ENCODE assay signal across 8 mouse cellular contexts in the genomic region with DNA sequence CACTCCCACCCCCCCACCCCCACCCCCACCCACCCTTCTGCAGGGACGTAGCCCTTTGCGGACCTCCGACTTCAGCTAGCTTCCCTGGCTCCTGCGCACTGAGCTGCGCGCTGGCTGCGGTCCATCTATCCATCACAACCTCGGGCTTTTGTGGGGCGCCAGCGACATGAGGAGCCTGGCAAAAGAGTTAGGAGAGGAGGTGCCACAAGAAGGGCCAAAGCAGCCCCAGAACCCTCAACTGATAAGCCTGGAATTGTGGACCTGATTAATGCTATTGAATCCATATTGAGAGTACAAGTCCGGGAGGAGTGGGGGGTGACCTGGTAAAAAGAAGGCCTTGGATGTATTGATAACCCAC. TPM values are rescaled to one million over a fixed set of nuclear protein-coding genes. Genes with fewer than 3 reads are reported as not detected.
DNase-seq lines count a peak whose midpoint lies in the region; ATAC-seq and TF ChIP-seq lines count a peak whose summit lies in the region.

No protein-coding gene starts in this region.

- no peak overlapping the region for H3K9ac ChIP-seq in kidney, embryonic 15.5 days
- H3K9ac ChIP-seq in embryonic facial prominence, embryonic 12.5 days = peak overlapping the region; percentile 63
- H3K9ac ChIP-seq in hindbrain, embryonic 15.5 days = peak overlapping the region; percentile 11; the same call in 1 of the 2 replicates
- H3K9ac ChIP-seq in midbrain, embryonic 16.5 days (ENCODE audit: low read depth, low read length) = peak overlapping the region; percentile 43

- WGBS in kidney, embryonic 15.5 days = 4% methylated on average over 11 of the region's 11 CpGs
- WGBS in kidney, adult 2 months = 6% methylated on average over 9 of the region's 11 CpGs
- under 1% methylated on average over 11 of the region's 11 CpGs for WGBS in embryonic facial prominence, embryonic 12.5 days
- 0% methylated on average over 11 of the region's 11 CpGs for whole genome bisulfite sequencing in hindbrain, embryonic 15.5 days
- under 1% methylated on average over 10 of the region's 11 CpGs for WGBS in midbrain, embryonic 16.5 days

- peak overlapping the region; percentile 91 for H3K4me2 ChIP-seq in kidney, embryonic 15.5 days
- peak overlapping the region; percentile 92 for H3K4me2 ChIP-seq in embryonic facial prominence, embryonic 12.5 days (replicated peaks)
- peak overlapping the region; percentile 88 for H3K4me2 ChIP-seq in hindbrain, embryonic 15.5 days
- H3K4me2 ChIP-seq in midbrain, embryonic 16.5 days (ENCODE audit: low read length) = peak overlapping the region; percentile 89

- H3K9me3 ChIP-seq in kidney, embryonic 15.5 days (replicated peaks) = no peaks in the 10 kb centered on the region
- H3K9me3 ChIP-seq in embryonic facial prominence, embryonic 12.5 days = no peaks in the 10 kb centered on the region
- H3K9me3 ChIP-seq in hindbrain, embryonic 15.5 days = no peaks in the 10 kb centered on the region
- no peaks in the 10 kb centered on the region for H3K9me3 ChIP-seq in midbrain, embryonic 16.5 days (replicated peaks; ENCODE audit: control insufficient read depth, low read length, poor library complexity, severe bottlenecking)

- no peak overlapping the region for H3K27ac ChIP-seq in kidney, embryonic 15.5 days
- H3K27ac ChIP-seq in kidney, adult 2 months (ENCODE audit: insufficient read depth, low read depth, low read length) = no peak overlapping the region
- no peak overlapping the region for H3K27ac ChIP-seq in embryonic facial prominence, embryonic 12.5 days
- peak overlapping the region; percentile 90 for H3K27ac ChIP-seq in hindbrain, embryonic 15.5 days (replicated peaks)
- H3K27ac ChIP-seq in midbrain, embryonic 16.5 days (ENCODE audit: low read length) = peak overlapping the region; percentile 95

- peaks cover 30% of the 10 kb centered on the region for H3K4me1 ChIP-seq in kidney, embryonic 15.5 days
- H3K4me1 ChIP-seq in kidney, adult 2 months (ENCODE audit: control insufficient read depth, insufficient read depth, low read length) = peaks cover 9% of the 10 kb centered on the region; the same call in 1 of the 2 replicates
- H3K4me1 ChIP-seq in embryonic facial prominence, embryonic 12.5 days = peaks cover 24% of the 10 kb centered on the region
- peaks cover 47% of the 10 kb centered on the region for H3K4me1 ChIP-seq in hindbrain, embryonic 15.5 days (replicated peaks)
- H3K4me1 ChIP-seq in midbrain, embryonic 16.5 days (ENCODE audit: control insufficient read depth, insufficient read depth, low read length) = peaks cover 37% of the 10 kb centered on the region

- peaks cover 53% of the 10 kb centered on the region for H3K27me3 ChIP-seq in kidney, embryonic 15.5 days
- H3K27me3 ChIP-seq in kidney, adult 2 months (replicated peaks; ENCODE audit: control insufficient read depth, insufficient read depth, low read length) = peaks cover 3% of the 10 kb centered on the region; the same call in 1 of the 2 replicates
- peaks cover 18% of the 10 kb centered on the region for H3K27me3 ChIP-seq in embryonic facial prominence, embryonic 12.5 days
- no peaks in the 10 kb centered on the region for H3K27me3 ChIP-seq in hindbrain, embryonic 15.5 days
- no peaks in the 10 kb centered on the region for H3K27me3 ChIP-seq in midbrain, embryonic 16.5 days (ENCODE audit: control insufficient read depth, insufficient read depth, low read depth, low read length)

- DNase-seq in kidney, adult 2 months = no peak
- no peak for DNase-seq in kidney, postnatal 36 days

- peak overlapping the region; percentile 59 for H3K4me3 ChIP-seq in kidney, embryonic 15.5 days (replicated peaks)
- no peak overlapping the region for H3K4me3 ChIP-seq in kidney, adult 2 months (ENCODE audit: insufficient read depth, low read depth, low read length)
- H3K4me3 ChIP-seq in embryonic facial prominence, embryonic 12.5 days = peak overlapping the region; percentile 67
- peak overlapping the region; percentile 56 for H3K4me3 ChIP-seq in hindbrain, embryonic 15.5 days
- H3K4me3 ChIP-seq in midbrain, embryonic 16.5 days (ENCODE audit: low read depth, low read length) = peak overlapping the region; percentile 73

- H3K36me3 ChIP-seq in kidney, embryonic 15.5 days = peaks cover 2% of the 10 kb centered on the region; the same call in 1 of the 2 replicates
- H3K36me3 ChIP-seq in kidney, adult 2 months (ENCODE audit: control insufficient read depth, insufficient read depth, low read length) = no peaks in the 10 kb centered on the region
- peaks cover 4% of the 10 kb centered on the region; the same call in 1 of the 2 replicates for H3K36me3 ChIP-seq in embryonic facial prominence, embryonic 12.5 days
- H3K36me3 ChIP-seq in hindbrain, embryonic 15.5 days = peaks cover 5% of the 10 kb centered on the region; the same call in 1 of the 2 replicates
- H3K36me3 ChIP-seq in midbrain, embryonic 16.5 days (ENCODE audit: control insufficient read depth, insufficient read depth, low read length) = no peaks in the 10 kb centered on the region; the same call in none of the 2 replicates

- ATAC-seq in kidney, embryonic 15.5 days (replicated peaks; ENCODE audit: low FRiP score) = no peak
- ATAC-seq in embryonic facial prominence, embryonic 12.5 days (ENCODE audit: insufficient number of reproducible peaks, insufficient read depth, low FRiP score, low TSS enrichment) = no peak
- no peak for ATAC-seq in hindbrain, embryonic 15.5 days (ENCODE audit: low FRiP score, low read depth)
- peak; percentile 23; the same call in 1 of the 2 replicates for ATAC-seq in midbrain, embryonic 16.5 days
- no peak for ATAC-seq in activated CD4-positive, CD25-positive, alpha-beta regulatory T cell, adult 4 months
- ATAC-seq in granulocyte monocyte progenitor cell, adult 5-6 weeks (replicated peaks; ENCODE audit: poor library complexity, severe bottlenecking) = no peak

- TF ChIP-seq CTCF in kidney, adult 2 months (conservative IDR thresholded peaks at IDR 0.05; ENCODE audit: insufficient read depth, insufficient read length, low read depth, low read length) = no peak

- TF ChIP-seq POLR2A in kidney, adult 2 months (IDR thresholded peaks at IDR 0.05; ENCODE audit: low read depth, low read length) = no peak

RNA-seq across cellular contexts. Expression of gene Dbndd1, which starts 0.3 kb away (rescaled TPM):
- 4.1 and 4.2 TPM in 2 replicates for polyA plus RNA-seq in kidney, embryonic 15.5 days (2015; fragmentation: Nextera tagmentation; extraction: Ambion mirVana)
- polyA plus RNA-seq in kidney, adult 2 months (2012; rRNA removed) = 0.05 and 0.19 TPM in 2 replicates
- polyA plus RNA-seq in embryonic facial prominence, embryonic 12.5 days (2016; fragmentation: Nextera tagmentation; extraction: Ambion mirVana) = 11.3 and 12.9 TPM in 2 replicates
- 80.1 and 90.3 TPM in 2 replicates for polyA plus RNA-seq in hindbrain, embryonic 15.5 days (2015; fragmentation: Nextera tagmentation; extraction: Ambion mirVana)
- 95.9 and 103 TPM in 2 replicates for polyA plus RNA-seq in midbrain, embryonic 16.5 days (2015; fragmentation: Nextera tagmentation; extraction: Ambion mirVana)
- polyA plus RNA-seq in activated CD4-positive, CD25-positive, alpha-beta regulatory T cell, adult 4 months (2017; shearing (Covaris generic)) = under 1 TPM in 1 of 2 experiments, not detected in 1; 0.46 TPM
- not detected in 2 replicates for total RNA-seq in granulocyte monocyte progenitor cell, adult 5-6 weeks (2014; fragmentation: Nextera tagmentation)
- not detected in 2 replicates for total RNA-seq in granulocyte monocyte progenitor cell, adult 5-6 weeks (2017)

RNA-seq across cellular contexts. Expression of gene Gas8, which starts 3.1 kb away (rescaled TPM):
- 34.4 and 35.8 TPM in 2 replicates for polyA plus RNA-seq in kidney, embryonic 15.5 days (2015; fragmentation: Nextera tagmentation; extraction: Ambion mirVana)
- 8.4 and 9.3 TPM in 2 replicates for polyA plus RNA-seq in kidney, adult 2 months (2012; rRNA removed)
- 37.4 and 40.6 TPM in 2 replicates for polyA plus RNA-seq in embryonic facial prominence, embryonic 12.5 days (2016; fragmentation: Nextera tagmentation; extraction: Ambion mirVana)
- 39.0 and 43.3 TPM in 2 replicates for polyA plus RNA-seq in hindbrain, embryonic 15.5 days (2015; fragmentation: Nextera tagmentation; extraction: Ambion mirVana)
- 43.9 and 48.2 TPM in 2 replicates for polyA plus RNA-seq in midbrain, embryonic 16.5 days (2015; fragmentation: Nextera tagmentation; extraction: Ambion mirVana)
- polyA plus RNA-seq in activated CD4-positive, CD25-positive, alpha-beta regulatory T cell, adult 4 months (2017; shearing (Covaris generic)) = 1 to 10 TPM; 4.9 to 8.4 TPM
- total RNA-seq in granulocyte monocyte progenitor cell, adult 5-6 weeks (2014; fragmentation: Nextera tagmentation) = 6.5 and 7.5 TPM in 2 replicates
- 12.1 and 13.6 TPM in 2 replicates for total RNA-seq in granulocyte monocyte progenitor cell, adult 5-6 weeks (2017)

RNA-seq across cellular contexts. Expression of gene Afg3l1, which starts 37.8 kb away (rescaled TPM):
- 54.3 and 66.8 TPM in 2 replicates for polyA plus RNA-seq in kidney, embryonic 15.5 days (2015; fragmentation: Nextera tagmentation; extraction: Ambion mirVana)
- 36.5 and 38.7 TPM in 2 replicates for polyA plus RNA-seq in kidney, adult 2 months (2012; rRNA removed)
- 62.1 and 66.6 TPM in 2 replicates for polyA plus RNA-seq in embryonic facial prominence, embryonic 12.5 days (2016; fragmentation: Nextera tagmentation; extraction: Ambion mirVana)
- 49.9 and 52.9 TPM in 2 replicates for polyA plus RNA-seq in hindbrain, embryonic 15.5 days (2015; fragmentation: Nextera tagmentation; extraction: Ambion mirVana)
- polyA plus RNA-seq in midbrain, embryonic 16.5 days (2015; fragmentation: Nextera tagmentation; extraction: Ambion mirVana) = 55.3 and 58.6 TPM in 2 replicates
- 10 to 100 TPM; 31.5 to 36.9 TPM for polyA plus RNA-seq in activated CD4-positive, CD25-positive, alpha-beta regulatory T cell, adult 4 months (2017; shearing (Covaris generic))
- 38.4 and 42.1 TPM in 2 replicates for total RNA-seq in granulocyte monocyte progenitor cell, adult 5-6 weeks (2014; fragmentation: Nextera tagmentation)
- total RNA-seq in granulocyte monocyte progenitor cell, adult 5-6 weeks (2017) = 21.2 and 25.0 TPM in 2 replicates

Comparison
In these comparisons a context has a peak if more than half of its experiments do, and no peak if none do; other contexts are left out.
1. H3K27ac ChIP-seq: peak in hindbrain, embryonic 15.5 days (single experiment) and midbrain, embryonic 16.5 days (single experiment); none in kidney, embryonic 15.5 days (single experiment), kidney, adult 2 months (single experiment) and embryonic facial prominence, embryonic 12.5 days (single experiment).
2. Peak in every context shown above with its lines, with median percentiles within 50 percentile points of each other: H3K4me2 ChIP-seq.